Mouse (Mus musculus) limb, embryonic 15.5 days (tissue): Measurements from ENCODE around the gene Slc38a8. TPM values are rescaled to one million over a fixed set of nuclear protein-coding genes. Genes with fewer than 3 reads are reported as not detected.

Source experiments
- ATAC-seq: fragments of 200-750 bp; cut with Nextera tagmentation; 2 replicates; pipeline ENCODE4 v1.8.0; 2017; ENCODE audit warnings: low read depth, moderate TSS enrichment; ENCODE audit not compliant: insufficient number of reproducible peaks, low FRiP score, low TSS enrichment
- H3K27ac ChIP-seq: fragments of 300-500 bp; sonication (generic); 2 replicates; pipeline ENCODE4 v1.5.1; 2015; ENCODE audit warnings: moderate library complexity, mild to moderate bottlenecking, inconsistent platforms
- H3K27me3 ChIP-seq: fragments of 300-500 bp; sonication (generic); 2 replicates; pipeline ENCODE4 v1.6.1; 2015; ENCODE audit warnings: inconsistent platforms
- H3K36me3 ChIP-seq: fragments of 300-500 bp; sonication (generic); 2 replicates; pipeline ENCODE4 v1.6.1; 2015; ENCODE audit warnings: inconsistent platforms
- H3K4me1 ChIP-seq: fragments of 300-500 bp; sonication (generic); 2 replicates; pipeline ENCODE4 v1.6.1; 2015; ENCODE audit warnings: inconsistent platforms
- H3K4me2 ChIP-seq: fragments of 300-500 bp; sonication (generic); 2 replicates; pipeline ENCODE4 v1.6.1; 2015; ENCODE audit warnings: mild to moderate bottlenecking, inconsistent platforms
- H3K4me3 ChIP-seq: fragments of 300-500 bp; sonication (generic); 2 replicates; pipeline ENCODE4 v1.5.1; 2015; ENCODE audit warnings: mild to moderate bottlenecking, inconsistent platforms
- H3K9ac ChIP-seq: fragments of 300-500 bp; sonication (generic); 2 replicates; pipeline ENCODE4 v1.6.1; 2015; ENCODE audit warnings: inconsistent platforms
- H3K9me3 ChIP-seq: fragments of 300-500 bp; sonication (generic); 2 replicates; pipeline ENCODE4 v1.6.1; 2016; ENCODE audit warnings: inconsistent platforms
- WGBS: fragments of 180-500 bp; shearing (Covaris S2); methylation state at CpG from one replicate; pipeline ENCODE4 v1.1.7; 2015; 5-methylcytosine and 5-hydroxymethylcytosine counted together
- polyA plus RNA-seq: library from polyadenylated mRNA; unstranded; fragments of >200 nt; fragmentation: Nextera tagmentation; extraction: Ambion mirVana; gene quantifications from 2 replicates; pipeline ENCODE4 v1.2.1, GENCODE M21; 2015

Gene Slc38a8
- 0.14 TPM in 1 of 2 replicates, not detected in the other for polyA plus RNA-seq

DNA sequence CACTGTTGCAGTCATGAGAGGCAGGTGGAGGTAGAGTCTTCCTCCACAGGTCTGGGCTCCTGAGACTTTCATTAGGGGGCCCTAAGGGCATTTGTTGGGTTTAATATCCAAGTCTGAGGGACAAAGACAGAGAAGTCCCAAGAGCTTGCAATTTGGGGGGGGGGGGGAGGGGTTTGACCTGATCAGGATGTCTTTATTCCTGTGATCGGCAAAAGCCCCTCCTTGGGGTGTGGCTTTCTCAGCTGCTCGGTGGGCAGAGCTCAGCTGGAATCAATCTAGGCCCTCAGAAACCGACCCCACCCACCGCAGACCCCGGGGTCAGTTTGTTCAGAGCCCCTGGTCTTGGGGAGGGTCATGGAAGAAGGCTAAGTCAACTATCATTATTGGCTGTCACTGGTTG, at the start of gene Slc38a8:
Gene Slc38a8, minus strand, starts transcription at position 101 of the 400 bp plus-strand sequence.
- no peak within 1 kb of the TSS for H3K4me2 ChIP-seq
- WGBS, result 23% methylated on average over 5 of the region's 5 CpGs

DNA sequence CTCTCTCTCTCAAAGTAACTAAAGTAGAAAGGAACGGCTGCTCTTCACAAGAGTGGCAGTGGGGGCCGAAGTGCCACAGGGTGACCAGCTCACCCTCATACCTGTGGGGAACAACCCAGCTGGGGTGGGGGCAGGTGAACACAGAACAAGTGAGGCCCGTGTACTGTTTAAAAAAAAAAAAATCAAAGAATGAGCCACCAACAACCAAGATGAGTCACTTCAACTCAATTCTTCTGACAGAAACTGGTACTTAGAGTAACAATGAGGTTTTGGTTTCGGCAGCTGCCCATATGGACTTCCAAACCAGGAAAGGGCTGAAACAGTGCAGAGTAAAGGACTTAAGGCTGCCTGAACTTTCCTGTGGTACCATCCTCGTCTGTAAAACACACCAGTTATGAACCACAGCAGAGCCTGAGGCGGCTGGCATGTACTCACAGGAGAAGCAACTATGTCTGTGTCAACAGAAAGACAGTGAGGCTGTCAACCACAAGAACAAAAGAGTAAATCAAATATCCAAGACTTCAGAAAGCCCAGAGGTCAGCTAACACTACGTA, 47.1 kb upstream of the Slc38a8 start:
- no peaks in the 10 kb centered on the region for H3K9me3 ChIP-seq
- H3K4me1 ChIP-seq, result peaks cover 23% of the 10 kb centered on the region; the same call in 1 of the 2 replicates
- no peaks in the 10 kb centered on the region for H3K27me3 ChIP-seq
- 68% methylated on average over 7 of the region's 7 CpGs for WGBS
- peaks cover 38% of the 10 kb centered on the region for H3K36me3 ChIP-seq
- no peak overlapping the region for H3K9ac ChIP-seq
- no peak overlapping the region for H3K27ac ChIP-seq
- no peak overlapping the region for H3K4me3 ChIP-seq
- no peak overlapping the region for H3K4me2 ChIP-seq
- no peak for ATAC-seq

More for the DNA sequence above, at the start of gene Slc38a8:
- peaks cover 13% of the 10 kb centered on the region for H3K4me1 ChIP-seq
- H3K27me3 ChIP-seq, result no peaks in the 10 kb centered on the region; the same call in none of the 2 replicates
- ATAC-seq, result no peak
- H3K27ac ChIP-seq, result no peak within 1 kb of the TSS
- no peak within 1 kb of the TSS for H3K4me3 ChIP-seq
- peaks cover 19% of the 10 kb centered on the region for H3K36me3 ChIP-seq
- no peaks in the 10 kb centered on the region for H3K9me3 ChIP-seq
- H3K9ac ChIP-seq, result no peak within 1 kb of the TSS

DNA sequence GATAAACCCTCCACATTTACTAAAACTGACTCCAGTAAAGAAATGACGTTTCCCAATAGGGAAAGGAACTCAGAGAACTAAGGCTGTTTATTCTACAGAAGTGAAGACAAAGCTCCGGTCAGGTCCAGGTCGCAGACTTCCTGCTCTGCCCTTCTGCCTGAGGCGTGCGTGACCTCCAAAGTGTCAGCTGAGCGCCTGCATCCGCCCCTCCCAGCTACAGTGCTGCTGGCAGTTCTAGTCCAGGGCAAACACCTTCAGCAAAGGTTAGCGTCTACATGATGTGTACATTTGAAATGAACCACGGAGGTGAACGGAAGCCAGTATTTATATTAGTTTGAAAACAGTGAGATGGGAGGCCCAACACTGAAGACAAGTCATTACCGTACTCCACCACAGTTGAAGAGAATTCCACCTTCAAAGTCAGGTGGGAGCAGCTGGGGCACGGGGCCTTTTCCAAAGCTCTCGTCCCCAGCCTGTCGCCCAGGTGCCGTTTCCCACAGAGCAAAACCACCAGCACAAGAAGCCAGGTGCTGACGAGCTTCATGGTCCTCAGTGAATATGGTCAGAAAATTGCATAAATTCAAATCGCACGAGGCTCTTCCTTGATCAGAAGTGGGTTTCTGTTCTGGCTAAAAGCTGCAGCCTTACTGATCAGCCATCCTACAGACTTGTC, 45.7 kb upstream of the Slc38a8 start:
- no peak overlapping the region for H3K27ac ChIP-seq
- no peaks in the 10 kb centered on the region for H3K27me3 ChIP-seq
- no peak overlapping the region for H3K9ac ChIP-seq
- no peak for ATAC-seq
- peaks cover 52% of the 10 kb centered on the region for H3K36me3 ChIP-seq
- no peak overlapping the region for H3K4me2 ChIP-seq
- no peak overlapping the region for H3K4me3 ChIP-seq
- H3K4me1 ChIP-seq, result peaks cover 12% of the 10 kb centered on the region; the same call in 1 of the 2 replicates
- no peaks in the 10 kb centered on the region for H3K9me3 ChIP-seq
- 85% methylated on average over 18 of the region's 18 CpGs for WGBS

DNA sequence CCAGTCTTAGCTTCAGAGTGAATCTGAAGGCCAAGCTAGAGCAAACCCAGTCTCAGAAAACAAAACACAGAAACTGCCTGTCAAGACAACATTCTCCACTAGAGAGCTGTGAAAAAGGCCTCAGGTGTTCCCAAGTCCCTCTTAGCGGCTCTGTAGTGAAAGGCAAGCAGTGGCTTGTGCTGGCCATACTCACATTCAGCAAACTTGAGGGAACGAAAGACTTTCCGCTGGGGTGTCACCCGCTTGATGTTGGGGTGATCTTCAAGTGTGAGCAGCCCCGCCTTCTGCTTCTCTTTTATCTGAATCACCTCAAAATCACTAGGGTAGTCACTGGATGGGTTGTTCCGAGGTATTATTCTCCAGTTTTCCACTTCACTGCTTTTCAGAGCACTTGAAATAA, 44.3 kb upstream of the Slc38a8 start:
- Histone ChIP-seq H3K9me3 (no peaks in the 10 kb centered on the region), H3K27ac (no peak overlapping the region), H3K9ac (no peak overlapping the region), H3K36me3 (peaks cover 65% of the 10 kb centered on the region), H3K4me3 (no peak overlapping the region), H3K4me1 (peaks cover 4% of the 10 kb centered on the region; the same call in 1 of the 2 replicates), H3K27me3 (no peaks in the 10 kb centered on the region), H3K4me2 (no peak overlapping the region)
- ATAC-seq, result no peak
- WGBS, result 76% methylated on average over 6 of the region's 6 CpGs

DNA sequence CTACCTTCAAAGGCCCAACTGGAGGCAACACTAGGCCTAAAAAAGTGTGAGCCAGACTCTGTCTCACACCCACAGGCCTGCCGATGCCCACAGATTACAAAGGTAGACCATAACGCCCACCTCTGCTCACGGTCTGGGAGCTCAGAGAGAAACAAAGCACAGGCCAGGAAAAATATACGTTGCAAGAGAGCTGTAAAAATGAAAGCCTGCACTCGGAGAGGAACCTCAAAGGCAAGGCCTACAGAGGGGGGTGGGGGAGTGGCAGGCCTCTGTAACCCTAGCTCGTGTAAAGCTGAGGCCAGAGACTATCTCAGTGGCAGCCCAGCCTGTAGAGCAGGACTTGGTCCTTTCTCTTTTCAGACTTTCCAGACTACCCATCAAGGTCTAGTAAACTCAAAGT, 43.7 kb upstream of the Slc38a8 start:
- Histone ChIP-seq H3K4me2 (no peak overlapping the region), H3K4me1 (peaks cover 4% of the 10 kb centered on the region; the same call in 1 of the 2 replicates), H3K9ac (no peak overlapping the region), H3K36me3 (peaks cover 71% of the 10 kb centered on the region), H3K4me3 (no peak overlapping the region), H3K27ac (no peak overlapping the region), H3K27me3 (no peaks in the 10 kb centered on the region), H3K9me3 (no peaks in the 10 kb centered on the region)
- WGBS, result 56% methylated on average over 6 of the region's 6 CpGs
- ATAC-seq, result no peak

DNA sequence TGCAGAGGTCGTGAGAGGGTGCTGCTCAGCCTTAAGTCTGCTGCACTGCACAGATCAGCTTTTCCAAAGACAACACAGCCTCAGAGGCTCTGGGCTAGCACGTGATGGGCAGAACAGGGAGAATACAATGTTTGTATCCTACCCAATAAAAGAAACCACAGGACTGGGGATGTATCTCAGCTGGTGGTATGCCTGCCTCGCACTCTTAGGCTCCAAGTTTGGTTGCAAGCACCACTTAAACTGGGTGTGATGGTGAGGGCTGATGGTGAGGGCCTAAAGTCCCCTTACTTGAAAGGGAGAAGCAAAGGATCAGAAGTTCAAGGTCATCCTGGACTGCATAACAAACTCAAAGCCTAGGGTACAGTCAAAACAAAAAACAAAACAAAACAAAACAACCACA, 43.1 kb upstream of the Slc38a8 start:
- Histone ChIP-seq H3K36me3 (peaks cover 77% of the 10 kb centered on the region), H3K9ac (no peak overlapping the region), H3K4me3 (no peak overlapping the region), H3K4me1 (peaks cover 4% of the 10 kb centered on the region; the same call in 1 of the 2 replicates), H3K27me3 (no peaks in the 10 kb centered on the region), H3K9me3 (no peaks in the 10 kb centered on the region), H3K27ac (no peak overlapping the region), H3K4me2 (no peak overlapping the region)
- ATAC-seq, result no peak
- 81% methylated on average over 3 of the region's 3 CpGs for WGBS

DNA sequence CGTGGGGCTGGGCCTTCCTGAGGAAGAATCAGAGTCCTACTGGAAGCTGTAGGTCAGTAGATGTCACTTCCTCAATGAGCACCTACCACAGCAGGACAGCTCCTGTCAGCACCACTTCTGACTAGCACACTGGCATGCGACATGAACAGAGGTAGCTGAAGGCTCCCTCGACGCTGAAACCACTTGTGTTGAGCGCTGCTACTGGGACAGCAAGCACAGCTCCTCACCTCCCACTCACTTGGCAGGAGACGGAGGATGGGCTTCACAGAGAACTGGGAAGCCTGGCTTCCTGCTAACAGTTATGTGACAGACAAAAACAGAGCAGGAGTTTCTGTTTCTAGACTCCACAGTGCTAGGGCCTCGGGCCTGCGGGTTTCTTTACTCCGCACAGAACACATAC, 30.5 kb upstream of the Slc38a8 start:
- Histone ChIP-seq H3K36me3 (peaks cover 99% of the 10 kb centered on the region), H3K4me3 (no peak overlapping the region), H3K9me3 (no peaks in the 10 kb centered on the region), H3K27ac (no peak overlapping the region), H3K4me1 (no peaks in the 10 kb centered on the region), H3K4me2 (no peak overlapping the region), H3K9ac (no peak overlapping the region), H3K27me3 (no peaks in the 10 kb centered on the region)
- ATAC-seq, result no peak
- WGBS, result 89% methylated on average over 9 of the region's 9 CpGs

DNA sequence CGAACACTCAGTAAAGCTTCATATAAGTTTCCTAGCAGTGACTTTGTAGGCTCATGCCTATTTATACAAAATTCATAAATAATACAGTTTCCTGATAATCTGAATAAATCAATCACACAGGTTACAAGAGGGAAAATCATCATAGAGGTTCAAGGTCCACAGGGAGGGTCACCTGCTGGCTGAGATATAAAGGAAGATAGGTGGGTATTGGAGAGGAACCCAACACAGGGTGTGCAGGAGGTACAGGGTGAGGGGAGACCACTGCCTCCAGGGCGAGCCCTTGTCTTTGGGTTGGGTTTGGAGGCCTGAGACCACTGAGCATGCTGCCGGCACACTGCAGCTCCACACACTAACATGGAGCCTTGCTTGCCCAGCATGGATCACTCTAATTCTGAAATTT, 29.9 kb upstream of the Slc38a8 start:
- WGBS, result 92% methylated on average over 3 of the region's 3 CpGs
- no peaks in the 10 kb centered on the region for H3K27me3 ChIP-seq
- no peaks in the 10 kb centered on the region for H3K4me1 ChIP-seq
- no peak overlapping the region for H3K4me3 ChIP-seq
- no peak overlapping the region for H3K4me2 ChIP-seq
- no peak for ATAC-seq
- H3K36me3 ChIP-seq, result peaks cover 99% of the 10 kb centered on the region
- no peak overlapping the region for H3K27ac ChIP-seq
- no peak overlapping the region for H3K9ac ChIP-seq
- no peaks in the 10 kb centered on the region for H3K9me3 ChIP-seq

DNA sequence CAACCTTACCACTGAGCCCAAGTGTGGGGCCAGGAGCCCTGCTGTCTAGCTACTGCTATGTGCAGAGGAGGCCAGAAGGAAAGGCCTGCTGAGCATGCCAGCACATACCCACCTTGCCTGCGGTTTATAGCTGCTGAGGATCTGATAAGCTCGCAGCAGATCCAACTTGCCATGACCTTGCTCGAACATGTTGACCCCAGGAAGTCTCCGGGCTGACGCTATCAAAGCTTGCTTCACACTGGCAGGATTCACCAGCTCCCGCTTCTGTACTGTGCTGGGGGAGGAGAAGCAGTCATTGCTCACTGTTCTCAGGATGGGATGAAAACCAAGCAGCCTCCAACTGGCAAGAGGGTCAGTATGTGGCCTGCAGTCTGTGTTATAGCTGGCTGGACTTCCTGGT, 29.4 kb upstream of the Slc38a8 start:
- Histone ChIP-seq H3K4me2 (no peak overlapping the region), H3K9ac (no peak overlapping the region), H3K4me3 (no peak overlapping the region), H3K4me1 (no peaks in the 10 kb centered on the region), H3K9me3 (no peaks in the 10 kb centered on the region), H3K27ac (no peak overlapping the region), H3K27me3 (no peaks in the 10 kb centered on the region), H3K36me3 (peaks cover 95% of the 10 kb centered on the region)
- no peak for ATAC-seq
- 86% methylated on average over 6 of the region's 6 CpGs for WGBS

DNA sequence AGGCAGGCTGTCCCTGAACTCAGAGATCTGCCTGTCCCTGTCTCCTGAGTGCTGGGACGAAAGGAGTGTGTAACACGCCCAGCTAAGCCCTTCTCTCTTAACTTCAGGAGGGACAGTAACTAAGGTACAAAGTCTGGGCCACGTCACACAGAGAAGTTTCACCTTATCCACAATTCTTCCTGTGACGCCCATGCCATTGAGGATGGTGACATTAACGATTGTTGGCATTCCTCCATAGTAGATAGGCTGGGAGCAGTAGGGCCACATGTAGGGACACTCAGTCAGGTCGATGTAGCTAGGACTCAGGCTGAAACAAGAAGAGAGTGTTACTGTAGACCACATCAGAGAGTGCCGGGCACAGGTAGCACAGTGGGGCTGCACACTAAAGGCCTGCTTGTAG, 27.3 kb upstream of the Slc38a8 start:
- no peak for ATAC-seq
- Histone ChIP-seq H3K9me3 (no peaks in the 10 kb centered on the region), H3K36me3 (peaks cover 93% of the 10 kb centered on the region), H3K4me3 (no peak overlapping the region), H3K27me3 (no peaks in the 10 kb centered on the region), H3K4me1 (no peaks in the 10 kb centered on the region), H3K4me2 (no peak overlapping the region), H3K27ac (no peak overlapping the region), H3K9ac (no peak overlapping the region)
- 89% methylated on average over 7 of the region's 7 CpGs for WGBS

DNA sequence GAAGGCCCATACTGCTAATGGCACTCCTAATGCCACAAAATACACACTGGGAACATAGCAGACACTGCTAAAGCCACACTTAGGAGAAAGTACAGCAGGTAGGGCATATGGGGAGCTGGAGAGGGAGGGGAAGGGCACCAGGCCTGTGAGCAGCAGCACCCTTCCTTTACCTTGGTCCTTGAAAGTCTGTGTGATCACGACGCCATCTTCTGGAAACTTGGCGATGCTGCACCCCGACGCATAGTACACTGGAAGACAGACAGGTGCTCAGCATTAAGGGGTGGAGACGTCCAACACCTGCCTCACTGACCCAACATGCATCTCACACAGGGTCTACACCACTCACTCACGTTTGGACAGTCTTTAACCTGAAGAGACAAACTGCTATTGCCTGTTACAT, 18.6 kb upstream of the Slc38a8 start:
- no peak overlapping the region for H3K9ac ChIP-seq
- no peaks in the 10 kb centered on the region for H3K9me3 ChIP-seq
- no peak overlapping the region for H3K4me2 ChIP-seq
- no peaks in the 10 kb centered on the region for H3K4me1 ChIP-seq
- H3K27ac ChIP-seq, result no peak overlapping the region
- H3K36me3 ChIP-seq, result peaks cover 95% of the 10 kb centered on the region
- WGBS, result 74% methylated on average over 7 of the region's 7 CpGs
- no peaks in the 10 kb centered on the region for H3K27me3 ChIP-seq
- ATAC-seq, result no peak
- no peak overlapping the region for H3K4me3 ChIP-seq

DNA sequence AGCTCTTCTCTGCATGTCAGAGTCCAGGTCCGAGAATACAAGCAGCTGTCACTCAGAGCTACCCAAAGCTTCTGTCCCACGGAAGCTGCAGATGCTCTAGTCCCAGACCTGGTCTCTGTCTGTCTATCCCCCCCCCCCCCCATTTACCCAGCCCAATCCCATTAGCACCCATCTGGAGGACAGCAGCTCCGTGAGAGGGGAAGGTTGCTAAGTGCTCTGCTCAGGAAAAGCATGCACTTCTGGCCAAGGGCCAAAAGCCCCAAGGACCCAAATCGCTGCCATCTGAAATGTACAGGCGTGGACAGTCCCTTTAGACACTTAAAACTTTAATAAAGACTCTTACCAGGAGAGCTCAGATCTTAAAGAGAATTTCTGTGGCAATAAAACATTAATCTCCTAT, 15.2 kb upstream of the Slc38a8 start:
- ATAC-seq, result no peak
- Histone ChIP-seq H3K27me3 (no peaks in the 10 kb centered on the region), H3K4me2 (no peak overlapping the region), H3K27ac (no peak overlapping the region), H3K4me1 (no peaks in the 10 kb centered on the region), H3K36me3 (peaks cover 99% of the 10 kb centered on the region), H3K4me3 (no peak overlapping the region), H3K9ac (no peak overlapping the region), H3K9me3 (no peaks in the 10 kb centered on the region)
- WGBS, result 43% methylated on average over 5 of the region's 5 CpGs
